Mouse (Mus musculus) limb, embryonic 10.5 days (tissue): ENCODE results near the gene Hyal2. TPM values are rescaled to one million over a fixed set of nuclear protein-coding genes. Genes with fewer than 3 reads are reported as not detected.

Source experiments
- DNase-seq: peaks from one replicate; pipeline ENCODE4 v3.0.0-alpha.2; 2017; ENCODE audit warnings: low spot score
- H3K27ac ChIP-seq: fragments of 300-500 bp; sonication (generic); 2 replicates; pipeline ENCODE4 v1.5.1; 2016; ENCODE audit warnings: mild to moderate bottlenecking
- H3K27me3 ChIP-seq: fragments of 300-500 bp; sonication (generic); 2 replicates; pipeline ENCODE4 v1.6.1; 2016; ENCODE audit warnings: low read depth, mild to moderate bottlenecking; ENCODE audit not compliant: poor library complexity, severe bottlenecking
- H3K36me3 ChIP-seq: fragments of 300-500 bp; sonication (generic); 2 replicates; pipeline ENCODE4 v1.6.1; 2016; ENCODE audit warnings: mild to moderate bottlenecking, moderate library complexity
- H3K4me1 ChIP-seq: fragments of 300-500 bp; sonication (generic); 2 replicates; pipeline ENCODE4 v1.6.1; 2016
- H3K4me3 ChIP-seq: fragments of 300-500 bp; sonication (generic); 2 replicates; pipeline ENCODE4 v1.5.1; 2016; ENCODE audit warnings: mild to moderate bottlenecking, moderate library complexity
- H3K9me3 ChIP-seq: fragments of 300-500 bp; sonication (generic); replicated peaks from 2 replicates; pipeline ENCODE4 v1.6.1; 2016; ENCODE audit warnings: mild to moderate bottlenecking
- WGBS: fragments of 180-500 bp; shearing (Covaris S2); methylation state at CpG from one replicate; pipeline ENCODE4 v1.1.7; 2016; 5-methylcytosine and 5-hydroxymethylcytosine counted together
- polyA plus RNA-seq: library from polyadenylated mRNA; unstranded; fragments of >200 nt; fragmentation: Nextera tagmentation; extraction: Ambion mirVana; gene quantifications from 2 replicates; pipeline ENCODE4 v1.2.1, GENCODE M21; 2016

Hyal2 gene
- polyA plus RNA-seq, 1 experiment from 2014 or later, result 160 TPM

GRCm38 (mm10) chr9:107602068-107602648 lies 34.4 kb downstream of the Hyal2 start:
- DNase-seq, result peak; percentile 97
- Histone ChIP-seq H3K27me3 (peaks cover 29% of the 10 kb centered on the region), H3K4me1 (peaks cover 58% of the 10 kb centered on the region), H3K9me3 (no peaks in the 10 kb centered on the region), H3K4me3 (no peak overlapping the region), H3K27ac (peak overlapping the region; percentile 59), H3K36me3 (no peaks in the 10 kb centered on the region)
- WGBS, result 16% methylated on average over 10 of the region's 10 CpGs

GRCm38 (mm10) chr9:107603251-107603650 lies 35.5 kb downstream of the Hyal2 start:
- Histone ChIP-seq H3K27me3 (peaks cover 29% of the 10 kb centered on the region), H3K27ac (peak overlapping the region; percentile 82), H3K36me3 (no peaks in the 10 kb centered on the region), H3K4me1 (peaks cover 69% of the 10 kb centered on the region), H3K4me3 (no peak overlapping the region), H3K9me3 (no peaks in the 10 kb centered on the region)
- DNase-seq, result no peak
- WGBS, result 86% methylated on average over 6 of the region's 6 CpGs

GRCm38 (mm10) chr9:107605041-107605661 lies 37.4 kb downstream of the Hyal2 start:
- no peak for DNase-seq
- Histone ChIP-seq H3K4me3 (peak overlapping the region; percentile 33; the same call in 1 of the 2 replicates), H3K4me1 (peaks cover 84% of the 10 kb centered on the region), H3K27me3 (peaks cover 24% of the 10 kb centered on the region), H3K27ac (peak overlapping the region; percentile 82), H3K9me3 (no peaks in the 10 kb centered on the region), H3K36me3 (no peaks in the 10 kb centered on the region)
- WGBS, result 26% methylated on average over 23 of the region's 23 CpGs

- H3K27me3 ChIP-seq, result peaks cover 12% of the 10 kb centered on the region
- WGBS, result 6% methylated on average over 9 of the region's 9 CpGs
- H3K36me3 ChIP-seq, result no peaks in the 10 kb centered on the region
- peak; percentile 69 for DNase-seq
- peak overlapping the region; percentile 32 for H3K4me3 ChIP-seq
- peak overlapping the region; percentile 82 for H3K27ac ChIP-seq
- no peaks in the 10 kb centered on the region for H3K9me3 ChIP-seq
- peaks cover 90% of the 10 kb centered on the region for H3K4me1 ChIP-seq
Measured at GRCm38 (mm10) chr9:107606591-107606990, 38.8 kb downstream of the Hyal2 start.

GRCm38 (mm10) chr9:107607036-107607435 lies 39.3 kb downstream of the Hyal2 start:
- Histone ChIP-seq H3K27me3 (peaks cover 12% of the 10 kb centered on the region), H3K4me1 (peaks cover 90% of the 10 kb centered on the region), H3K36me3 (no peaks in the 10 kb centered on the region), H3K4me3 (peak overlapping the region; percentile 32), H3K9me3 (no peaks in the 10 kb centered on the region), H3K27ac (peak overlapping the region; percentile 82)
- DNase-seq, result no peak
- WGBS, result 71% methylated on average over 2 of the region's 2 CpGs

- peaks cover 12% of the 10 kb centered on the region for H3K27me3 ChIP-seq
- no peak overlapping the region; the same call in 1 of the 2 replicates for H3K4me3 ChIP-seq
- H3K9me3 ChIP-seq, result no peaks in the 10 kb centered on the region
- peaks cover 91% of the 10 kb centered on the region for H3K4me1 ChIP-seq
- 59% methylated on average over 9 of the region's 9 CpGs for WGBS
- DNase-seq, result no peak
- no peaks in the 10 kb centered on the region for H3K36me3 ChIP-seq
- H3K27ac ChIP-seq, result peak overlapping the region; percentile 82
Measured at GRCm38 (mm10) chr9:107607653-107608245, 40.0 kb downstream of the Hyal2 start.

GRCm38 (mm10) chr9:107608741-107609432 lies 41.1 kb downstream of the Hyal2 start, which contains the start of gene Sema3b:
Gene Sema3b, minus strand, starts transcription at chr9:107609229.
- WGBS, result 40% methylated on average over 12 of the region's 12 CpGs
- Histone ChIP-seq H3K27ac (peak within 1 kb of the TSS; percentile 82), H3K27me3 (peaks cover 2% of the 10 kb centered on the region; the same call in 1 of the 2 replicates), H3K36me3 (peaks cover 4% of the 10 kb centered on the region), H3K4me3 (peak within 1 kb of the TSS; percentile 24; the same call in 1 of the 2 replicates), H3K4me1 (peaks cover 88% of the 10 kb centered on the region), H3K9me3 (no peaks in the 10 kb centered on the region)
- no peak for DNase-seq

GRCm38 (mm10) chr9:107609433-107609830 lies 41.7 kb downstream of the Hyal2 start:
- WGBS, result 63% methylated on average over 4 of the region's 4 CpGs
- H3K4me1 ChIP-seq, result peaks cover 82% of the 10 kb centered on the region
- no peaks in the 10 kb centered on the region; the same call in 1 of the 2 replicates for H3K27me3 ChIP-seq
- no peak for DNase-seq
- peak overlapping the region; percentile 82 for H3K27ac ChIP-seq
- no peak overlapping the region; the same call in 1 of the 2 replicates for H3K4me3 ChIP-seq
- no peaks in the 10 kb centered on the region for H3K9me3 ChIP-seq
- H3K36me3 ChIP-seq, result peaks cover 9% of the 10 kb centered on the region

GRCm38 (mm10) chr9:107611456-107612190 lies 43.9 kb downstream of the Hyal2 start:
- Histone ChIP-seq H3K27me3 (no peaks in the 10 kb centered on the region; the same call in 1 of the 2 replicates), H3K9me3 (no peaks in the 10 kb centered on the region), H3K4me1 (peaks cover 60% of the 10 kb centered on the region), H3K27ac (peak overlapping the region; percentile 93), H3K4me3 (peak overlapping the region; percentile 55), H3K36me3 (peaks cover 31% of the 10 kb centered on the region)
- DNase-seq, result no peak
- WGBS, result 84% methylated on average over 6 of the region's 6 CpGs

- WGBS, result 9% methylated on average over 34 of the region's 48 CpGs
- Histone ChIP-seq H3K27ac (peak overlapping the region; percentile 93), H3K4me1 (peaks cover 53% of the 10 kb centered on the region), H3K36me3 (peaks cover 38% of the 10 kb centered on the region), H3K27me3 (no peaks in the 10 kb centered on the region; the same call in 1 of the 2 replicates), H3K4me3 (peak overlapping the region; percentile 55), H3K9me3 (no peaks in the 10 kb centered on the region)
- peak; percentile 100 for DNase-seq
Measured at GRCm38 (mm10) chr9:107612191-107612944, 44.6 kb downstream of the Hyal2 start.

- 12% methylated on average over 12 of the region's 12 CpGs for WGBS
- Histone ChIP-seq H3K27me3 (no peaks in the 10 kb centered on the region; the same call in 1 of the 2 replicates), H3K4me1 (peaks cover 46% of the 10 kb centered on the region), H3K4me3 (peak overlapping the region; percentile 55), H3K36me3 (peaks cover 45% of the 10 kb centered on the region), H3K9me3 (no peaks in the 10 kb centered on the region), H3K27ac (peak overlapping the region; percentile 93)
- DNase-seq, result no peak
Measured at GRCm38 (mm10) chr9:107612945-107613569, 45.3 kb downstream of the Hyal2 start.
